Mouse (Mus musculus) left cerebral cortex, postnatal 10 days (tissue): Measurements from ENCODE around the gene Scamp2. TPM values are rescaled to one million over a fixed set of nuclear protein-coding genes. Genes with fewer than 3 reads are reported as not detected.

ENCODE experiments used
- total RNA-seq, 2 experiments: library from RNA; stranded (reverse); gene quantifications; 2 replicates each; pipeline ENCODE4 v1.2.3; 2021

Gene Scamp2
- total RNA-seq, 2 experiments from 2014 or later = 25.7 to 29.9 TPM

Other genes with a start within 250 kb of the Scamp2 start
- gene Ppcdc, start 120.8 kb upstream of the Scamp2 start, total RNA-seq = 10 to 100 TPM; 11.7 to 13.0 TPM
- gene Scamp5, start 92.9 kb upstream of the Scamp2 start, total RNA-seq = 100 to 1,000 TPM; 387 to 389 TPM
- gene Rpp25, start 56.9 kb upstream of the Scamp2 start, total RNA-seq = 10 to 100 TPM; 14.1 to 14.8 TPM
- 100 to 1,000 TPM; 501 to 523 TPM for gene Cox5a, start 39.7 kb upstream of the Scamp2 start, total RNA-seq
- 10 to 100 TPM; 21.5 to 24.7 TPM for gene Fam219b, start 23.4 kb upstream of the Scamp2 start, total RNA-seq
- 10 to 100 TPM; 79.5 to 81.1 TPM for gene Mpi, start 8.2 kb upstream of the Scamp2 start, total RNA-seq
- 10 to 100 TPM; 33.5 to 38.8 TPM for gene Ulk3, start 28.5 kb downstream of the Scamp2 start, total RNA-seq
- 10 to 100 TPM; 15.6 to 17.8 TPM for gene Cplx3, start 45.3 kb downstream of the Scamp2 start, total RNA-seq
- gene Lman1l, start 59.8 kb downstream of the Scamp2 start, total RNA-seq = not detected
- gene Csk, start 92.7 kb downstream of the Scamp2 start, total RNA-seq = 10 to 100 TPM; 64.6 to 66.3 TPM
- not detected for gene Cyp1a2, start 122.8 kb downstream of the Scamp2 start, total RNA-seq
- gene Cyp1a1, start 127.0 kb downstream of the Scamp2 start, total RNA-seq = under 1 TPM; 0.41 to 0.43 TPM
- 10 to 100 TPM; 15.2 to 17.6 TPM for gene Edc3, start 147.6 kb downstream of the Scamp2 start, total RNA-seq
- 10 to 100 TPM; 69.6 to 88.0 TPM for gene Clk3, start 204.9 kb downstream of the Scamp2 start, total RNA-seq